26 mouse cellular contexts compared by ENCODE assay signal in the genomic region with DNA sequence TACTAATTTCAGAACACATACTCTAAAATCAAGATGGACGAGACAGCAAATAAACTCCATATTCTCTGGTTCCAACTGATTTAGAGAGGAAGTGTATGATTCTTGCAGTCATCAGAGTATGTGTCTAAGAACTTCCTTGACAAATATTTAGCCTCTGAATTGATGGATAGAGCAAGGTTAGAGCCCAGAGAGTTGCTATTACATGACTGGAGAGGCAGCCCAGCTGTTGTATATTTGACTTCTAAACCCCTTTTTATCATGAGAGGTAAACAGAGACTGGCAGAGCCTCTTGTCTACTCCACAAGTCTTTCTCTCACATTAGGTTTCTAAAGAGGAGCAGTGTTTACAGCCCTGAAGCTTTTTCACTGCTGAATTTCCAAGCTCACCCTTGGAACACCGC.
DNase-seq lines count a peak whose midpoint lies in the region; ATAC-seq and TF ChIP-seq lines count a peak whose summit lies in the region.
"Had no signal": no experiment of that assay in that cellular context is flagged by ENCODE, and none has a peak within 500 bp of the region (broad histone marks: within the 10 kb centered on the region; RNA-seq: fewer than 3 reads in every experiment).

No protein-coding gene starts in this region.

- 75% methylated on average over 2 of the region's 2 CpGs for WGBS in forebrain, embryonic 15.5 days
- 89% methylated on average over 2 of the region's 2 CpGs for WGBS in forebrain, embryonic 12.5 days
- 65% methylated on average over 2 of the region's 2 CpGs for WGBS in kidney, postnatal 0 days
- 37% methylated on average over 2 of the region's 2 CpGs for WGBS in lung, postnatal 0 days

- ATAC-seq in forebrain, embryonic 15.5 days (replicated peaks): no peak
- ATAC-seq in forebrain, embryonic 12.5 days (ENCODE audit: low FRiP score): no peak
- ATAC-seq in kidney, postnatal 0 days (replicated peaks; ENCODE audit: low FRiP score, low read depth): no peak
- ATAC-seq in lung, postnatal 0 days: no peak; the same call in 1 of the 2 replicates
- ATAC-seq: CD4-positive, CD25-positive, alpha-beta regulatory T cell, adult 4 months; forebrain, embryonic 16.5 days had no signal

- DNase-seq in kidney, postnatal 0 days (ENCODE audit: low spot score): peak; percentile 29
- DNase-seq in kidney, postnatal 25 days: no peak
- peak; percentile 53 for DNase-seq in lung, postnatal 0 days (ENCODE audit: low spot score)
- DNase-seq in lung, postnatal 14 days: no peak
- DNase-seq in layer of hippocampus, postnatal 36 days: no peak
- DNase-seq: adrenal gland, adult 8-10 months; adrenal gland, postnatal 36 days; B cell, adult 2 months; cerebellum, adult 11 months; cerebellum, adult 8-10 months; cerebellum, postnatal 14 days; embryo, embryonic 11 days; gastrocnemius, postnatal 10 days; heart, adult 18-20 months; heart, postnatal 10 days; heart, postnatal 4 days had no signal

- peaks cover 3% of the 10 kb centered on the region; the same call in 1 of the 2 replicates for H3K27me3 ChIP-seq in forebrain, embryonic 15.5 days
- no peaks in the 10 kb centered on the region for H3K27me3 ChIP-seq in forebrain, embryonic 12.5 days
- H3K27me3 ChIP-seq in kidney, postnatal 0 days (ENCODE audit: insufficient read depth, low read length): no peaks in the 10 kb centered on the region
- H3K27me3 ChIP-seq in lung, postnatal 0 days (replicated peaks; ENCODE audit: insufficient read depth, low read length): no peaks in the 10 kb centered on the region
- H3K27me3 ChIP-seq: embryonic facial prominence, embryonic 15.5 days; hindbrain, embryonic 15.5 days had no signal

- H3K4me2 ChIP-seq in forebrain, embryonic 15.5 days (replicated peaks): no peak overlapping the region
- H3K4me2 ChIP-seq in forebrain, embryonic 12.5 days: no peak overlapping the region
- no peak overlapping the region for H3K4me2 ChIP-seq in kidney, postnatal 0 days (ENCODE audit: low read length)
- no peak overlapping the region for H3K4me2 ChIP-seq in lung, postnatal 0 days (replicated peaks; ENCODE audit: low read depth, low read length)
- H3K4me2 ChIP-seq: embryonic facial prominence, embryonic 15.5 days; hindbrain, embryonic 15.5 days had no signal

- peaks cover 62% of the 10 kb centered on the region for H3K4me1 ChIP-seq in forebrain, embryonic 15.5 days
- H3K4me1 ChIP-seq in forebrain, embryonic 12.5 days: peaks cover 38% of the 10 kb centered on the region
- H3K4me1 ChIP-seq in kidney, postnatal 0 days (replicated peaks; ENCODE audit: insufficient read depth, low read length): no peaks in the 10 kb centered on the region
- H3K4me1 ChIP-seq in lung, postnatal 0 days (ENCODE audit: insufficient read depth, low read depth, low read length): peaks cover 10% of the 10 kb centered on the region; the same call in 1 of the 2 replicates
- H3K4me1 ChIP-seq: embryonic facial prominence, embryonic 15.5 days had no signal

- no peak overlapping the region for H3K4me3 ChIP-seq in forebrain, embryonic 15.5 days
- no peak overlapping the region for H3K4me3 ChIP-seq in forebrain, embryonic 12.5 days (replicated peaks)
- no peak overlapping the region for H3K4me3 ChIP-seq in kidney, postnatal 0 days (replicated peaks; ENCODE audit: low read depth, low read length)
- H3K4me3 ChIP-seq in lung, postnatal 0 days (ENCODE audit: low read depth, low read length): no peak overlapping the region
- H3K4me3 ChIP-seq: embryonic facial prominence, embryonic 15.5 days; erythroblast, embryonic 14.5 days; forebrain, embryonic 10.5 days; heart, embryonic 10.5 days; hindbrain, embryonic 15.5 days had no signal

- no peak for TF ChIP-seq CTCF in kidney, postnatal 0 days (IDR thresholded peaks at IDR 0.05; ENCODE audit: low read depth)
- TF ChIP-seq CTCF in lung, postnatal 0 days (IDR thresholded peaks at IDR 0.05): no peak

- H3K36me3 ChIP-seq in forebrain, embryonic 15.5 days: no peaks in the 10 kb centered on the region
- H3K36me3 ChIP-seq in forebrain, embryonic 12.5 days (replicated peaks): no peaks in the 10 kb centered on the region
- H3K36me3 ChIP-seq in kidney, postnatal 0 days (ENCODE audit: insufficient read depth, low read length): no peaks in the 10 kb centered on the region
- H3K36me3 ChIP-seq in lung, postnatal 0 days (ENCODE audit: insufficient read depth, low read length): no peaks in the 10 kb centered on the region
- H3K36me3 ChIP-seq: embryonic facial prominence, embryonic 15.5 days; forebrain, embryonic 10.5 days; G1E; heart, embryonic 10.5 days; hindbrain, embryonic 15.5 days had no signal

- no peaks in the 10 kb centered on the region for H3K9me3 ChIP-seq in forebrain, embryonic 15.5 days
- H3K9me3 ChIP-seq in forebrain, embryonic 12.5 days: no peaks in the 10 kb centered on the region
- no peaks in the 10 kb centered on the region for H3K9me3 ChIP-seq in kidney, postnatal 0 days (replicated peaks; ENCODE audit: low read length)
- H3K9me3 ChIP-seq in lung, postnatal 0 days (ENCODE audit: low read length): no peaks in the 10 kb centered on the region
- H3K9me3 ChIP-seq: embryonic facial prominence, embryonic 15.5 days; forebrain, embryonic 10.5 days; G1E; heart, embryonic 10.5 days; hindbrain, embryonic 15.5 days had no signal

- H3K27ac ChIP-seq in forebrain, embryonic 15.5 days (replicated peaks): 0 out of 2 replicates have a peak overlapping the region, but pooled peaks have one; percentile 11
- H3K27ac ChIP-seq in forebrain, embryonic 12.5 days: no peak overlapping the region
- no peak overlapping the region for H3K27ac ChIP-seq in kidney, postnatal 0 days
- H3K27ac ChIP-seq in lung, postnatal 0 days (ENCODE audit: low read length): no peak overlapping the region
- H3K27ac ChIP-seq: embryonic facial prominence, embryonic 15.5 days; forebrain, embryonic 10.5 days; heart, embryonic 10.5 days; hindbrain, embryonic 15.5 days had no signal

- no peak for TF ChIP-seq EP300 in lung, postnatal 0 days (IDR thresholded peaks at IDR 0.05)

- H3K9ac ChIP-seq in forebrain, embryonic 15.5 days (replicated peaks): no peak overlapping the region
- no peak overlapping the region for H3K9ac ChIP-seq in forebrain, embryonic 12.5 days
- H3K9ac ChIP-seq in kidney, postnatal 0 days (ENCODE audit: low read depth, low read length): no peak overlapping the region
- no peak overlapping the region for H3K9ac ChIP-seq in lung, postnatal 0 days (replicated peaks; ENCODE audit: low read depth)
- H3K9ac ChIP-seq: embryonic facial prominence, embryonic 15.5 days; hindbrain, embryonic 15.5 days had no signal

Comparison
In these comparisons a context has a peak if more than half of its experiments do, and no peak if none do; other contexts are left out.
1. DNase-seq: peak in kidney, postnatal 0 days (single experiment) and lung, postnatal 0 days (single experiment); none in kidney, postnatal 25 days (0 of 2), lung, postnatal 14 days (single experiment) and layer of hippocampus, postnatal 36 days (0 of 2).